Mouse (Mus musculus) ovary, postnatal 36 days (tissue): Measurements from ENCODE around the gene Dnaaf2.
"Not testable (repeated sequence)": the region's sequence is repeated elsewhere in the genome, so short reads cannot be mapped to it uniquely, and the experiment has no call there.

ENCODE experiments used
- DNase-seq: peaks from one replicate; pipeline ENCODE4 v3.0.0; 2022; ENCODE audit warnings: low spot score, mixed read lengths

Dnaaf2 gene

GRCm38 (mm10) chr12:69164904-69165303, 33.3 kb downstream of the Dnaaf2 start:
- no peak for DNase-seq

- DNase-seq, result not testable (repeated sequence)
Measured at GRCm38 (mm10) chr12:69163586-69163985, 34.6 kb downstream of the Dnaaf2 start.

GRCm38 (mm10) chr12:69160677-69161076, 37.6 kb downstream of the Dnaaf2 start:
- DNase-seq, result not testable (repeated sequence)

GRCm38 (mm10) chr12:69159578-69159940, 38.7 kb downstream of the Dnaaf2 start:
- no peak for DNase-seq

GRCm38 (mm10) chr12:69158765-69159577, 39.3 kb downstream of the Dnaaf2 start, which contains the start of gene Rps29:
TSS of gene Rps29 (minus strand) at chr12:69159186.
- peak; percentile 96 for DNase-seq

- DNase-seq, result no peak
Measured at GRCm38 (mm10) chr12:69158366-69158764, 39.9 kb downstream of the Dnaaf2 start.

- DNase-seq, result no peak
Measured at GRCm38 (mm10) chr12:69157107-69157506, 41.1 kb downstream of the Dnaaf2 start.

GRCm38 (mm10) chr12:69156436-69156835, 41.8 kb downstream of the Dnaaf2 start:
- no peak for DNase-seq

- DNase-seq, result no peak
Measured at GRCm38 (mm10) chr12:69155923-69156322, 42.3 kb downstream of the Dnaaf2 start.

GRCm38 (mm10) chr12:69150049-69150448, 48.2 kb downstream of the Dnaaf2 start:
- DNase-seq, result no peak

- no peak for DNase-seq
Measured at GRCm38 (mm10) chr12:69147166-69147735, 51.0 kb downstream of the Dnaaf2 start.

- DNase-seq, result no peak
Measured at GRCm38 (mm10) chr12:69143460-69143859, 54.8 kb downstream of the Dnaaf2 start.

GRCm38 (mm10) chr12:69139841-69140240, 58.4 kb downstream of the Dnaaf2 start:
- DNase-seq, result no peak

GRCm38 (mm10) chr12:69139201-69139600, 59.0 kb downstream of the Dnaaf2 start:
- no peak for DNase-seq
